Mouse (Mus musculus) brain, embryonic 14.5 days (tissue): Measurements from ENCODE around the gene Scel. TPM values are rescaled to one million over a fixed set of nuclear protein-coding genes. Genes with fewer than 3 reads are reported as not detected.

ENCODE experiments used
- DNase-seq: peaks from one replicate; pipeline ENCODE4 v3.0.0-alpha.2; 2011; ENCODE audit warnings: low read depth
- CTCF ChIP-seq: fragments of 200-500 bp; IDR thresholded peaks from 2 replicates; pipeline ENCODE4 v1.5.1; 2012; ENCODE audit warnings: inconsistent platforms, mild to moderate bottlenecking, moderate library complexity, borderline replicate concordance; ENCODE audit not compliant: insufficient read depth, insufficient read length; ENCODE audit errors: extremely low read depth
- POLR2A ChIP-seq: fragments of 200-500 bp; IDR thresholded peaks from 2 replicates; pipeline ENCODE4 v1.6.1; 2012; ENCODE audit warnings: mild to moderate bottlenecking, inconsistent platforms, borderline replicate concordance; ENCODE audit not compliant: poor library complexity, insufficient read depth, insufficient read length, severe bottlenecking; ENCODE audit errors: extremely low read depth
- polyA plus RNA-seq: library from polyadenylated mRNA; depleted of rRNA; stranded (reverse); fragments of >200 nt; gene quantifications from 2 replicates; pipeline ENCODE4 v1.2.3, GENCODE M21; 2012

Gene Scel
- polyA plus RNA-seq, 1 experiment: 0.38 TPM

- TF ChIP-seq POLR2A: no peak
- TF ChIP-seq CTCF: no peak
- peak; percentile 84 for DNase-seq
Observed at GRCm38 (mm10) chr14:103589819-103590218, 76.7 kb downstream of the Scel start.

GRCm38 (mm10) chr14:103595870-103596269 lies 82.7 kb downstream of the Scel start:
- no peak for DNase-seq
- TF ChIP-seq POLR2A (no peak), CTCF (no peak)

GRCm38 (mm10) chr14:103608063-103608462 lies 94.9 kb downstream of the Scel start:
- no peak for TF ChIP-seq CTCF
- no peak for TF ChIP-seq POLR2A

DNA sequence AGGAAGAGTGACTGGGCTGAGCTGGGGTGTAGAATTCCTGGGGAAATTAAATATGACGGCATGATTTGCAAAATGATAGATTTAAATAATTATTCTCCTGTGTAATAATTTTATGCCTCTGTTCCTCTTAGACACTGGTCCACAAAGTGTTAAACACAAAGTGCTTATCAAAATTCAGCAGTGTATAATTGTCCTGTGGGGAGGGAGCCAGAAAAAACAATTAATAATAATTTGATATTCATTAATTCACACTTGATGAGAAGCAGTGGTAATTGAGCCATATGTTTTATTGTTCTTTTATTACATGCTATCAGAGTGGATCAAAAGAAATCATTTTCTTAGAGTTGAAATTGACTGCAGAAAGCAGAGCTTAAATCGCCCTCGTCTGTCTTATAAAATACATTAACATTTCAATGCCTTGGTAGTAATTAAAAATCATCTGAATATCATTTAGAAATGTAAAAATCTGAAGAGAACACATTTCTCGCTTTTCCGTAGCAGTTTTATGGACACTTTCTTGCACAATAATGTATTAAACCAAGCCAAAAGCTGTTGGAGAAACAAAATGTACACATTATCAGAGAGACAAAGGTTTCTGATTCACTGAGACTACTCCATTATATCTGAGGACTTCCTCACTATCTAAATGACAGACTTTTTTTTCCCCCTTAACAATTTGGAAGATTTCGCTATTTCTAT lies 100.6 kb downstream of the Scel start:
- peak; percentile 74 for DNase-seq
- TF ChIP-seq CTCF: no peak
- no peak for TF ChIP-seq POLR2A

More at GRCm38 (mm10) chr14:103608063-103608462, 94.9 kb downstream of the Scel start:
- no peak for DNase-seq

GRCm38 (mm10) chr14:103614272-103614587 lies 101.1 kb downstream of the Scel start:
- DNase-seq: no peak
- TF ChIP-seq CTCF: no peak
- no peak for TF ChIP-seq POLR2A

DNA sequence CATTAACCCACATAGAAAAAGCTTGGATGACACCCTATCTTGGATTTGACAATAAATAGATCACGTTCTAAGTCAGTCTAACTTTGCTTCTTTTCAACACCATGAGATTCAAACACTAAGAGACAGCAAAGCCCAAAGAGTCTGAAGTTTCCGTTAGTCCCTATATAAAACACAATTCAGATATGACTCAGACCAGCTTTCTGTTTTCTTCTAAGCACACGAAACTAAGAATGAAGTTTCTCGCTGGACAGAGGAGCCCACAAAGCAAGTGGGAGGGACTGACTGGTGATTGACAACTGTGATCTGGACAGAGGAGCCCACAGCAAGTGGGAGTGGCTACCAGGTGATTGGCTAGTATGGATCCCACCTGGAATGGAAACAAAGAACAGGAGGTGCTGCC lies 106.6 kb downstream of the Scel start:
- DNase-seq: no peak
- TF ChIP-seq CTCF (no peak), POLR2A (no peak)

GRCm38 (mm10) chr14:103621207-103621606 lies 108.1 kb downstream of the Scel start:
- TF ChIP-seq POLR2A (no peak), CTCF (no peak)
- DNase-seq: no peak

DNA sequence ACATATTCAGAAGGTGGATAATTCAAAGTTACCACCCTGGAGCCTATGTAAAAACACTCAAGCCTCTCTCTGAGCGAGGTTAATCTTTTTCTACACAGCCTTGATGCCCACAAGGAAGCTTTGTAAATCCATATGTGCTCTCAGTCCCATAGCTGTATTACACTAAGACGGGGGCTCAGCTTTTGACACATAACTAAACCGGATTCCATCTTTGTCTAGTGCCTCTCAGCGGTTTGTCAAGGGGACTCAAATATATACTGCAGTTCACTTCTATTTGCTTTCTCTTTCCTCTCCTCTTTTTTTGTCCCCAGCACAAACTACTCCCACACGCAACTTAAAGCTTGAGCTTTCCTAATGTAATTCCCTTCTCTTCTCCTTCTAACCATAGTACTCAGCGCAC lies 113.0 kb downstream of the Scel start:
- no peak for DNase-seq
- TF ChIP-seq POLR2A (no peak), CTCF (no peak)

GRCm38 (mm10) chr14:103629639-103630364 lies 116.7 kb downstream of the Scel start:
- no peak for DNase-seq

DNA sequence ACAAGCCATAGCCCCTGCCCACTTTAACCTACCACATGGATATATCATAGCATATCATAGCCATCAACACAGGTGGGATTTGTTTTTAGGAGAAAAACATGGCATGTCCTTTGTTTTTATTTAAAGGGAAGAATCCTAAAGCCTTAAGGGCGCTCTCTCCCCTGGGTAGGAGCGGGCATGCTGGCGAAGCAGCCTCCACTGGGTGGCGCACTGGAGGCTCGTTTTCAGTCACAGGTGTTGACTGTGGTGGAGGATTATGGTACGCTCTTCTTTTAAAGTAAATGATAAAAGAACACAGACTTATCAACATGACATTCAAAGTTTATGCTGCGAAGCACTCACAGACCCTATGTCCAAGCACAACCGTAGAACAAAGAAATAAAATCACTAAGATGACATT lies 117.4 kb downstream of the Scel start:
- TF ChIP-seq CTCF (no peak; the same call in 1 of the 2 replicates), POLR2A (no peak)
- no peak for DNase-seq

More at GRCm38 (mm10) chr14:103629639-103630364, 116.7 kb downstream of the Scel start:
- TF ChIP-seq CTCF (no peak), POLR2A (no peak)

DNA sequence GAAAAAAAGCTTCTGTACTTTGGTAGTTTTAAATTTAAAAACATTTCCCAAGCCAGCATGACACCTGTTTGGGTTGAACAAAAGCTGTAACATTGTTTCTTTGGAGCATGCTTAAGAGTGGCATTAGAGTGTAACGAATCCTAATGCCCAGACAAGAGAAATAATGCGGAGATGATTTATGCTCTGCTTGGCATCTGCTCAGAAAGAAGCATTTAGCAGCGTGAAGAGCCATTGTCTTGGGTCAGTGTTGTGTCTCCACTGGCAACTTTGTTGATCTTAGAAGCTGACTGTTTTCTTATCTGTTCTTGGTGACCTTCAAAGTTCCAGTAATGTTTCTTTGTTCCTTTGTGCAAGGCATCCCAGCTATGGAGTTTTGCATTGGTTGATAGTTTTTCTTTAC lies 130.8 kb downstream of the Scel start:
- TF ChIP-seq POLR2A (no peak), CTCF (no peak)
- DNase-seq: no peak

DNA sequence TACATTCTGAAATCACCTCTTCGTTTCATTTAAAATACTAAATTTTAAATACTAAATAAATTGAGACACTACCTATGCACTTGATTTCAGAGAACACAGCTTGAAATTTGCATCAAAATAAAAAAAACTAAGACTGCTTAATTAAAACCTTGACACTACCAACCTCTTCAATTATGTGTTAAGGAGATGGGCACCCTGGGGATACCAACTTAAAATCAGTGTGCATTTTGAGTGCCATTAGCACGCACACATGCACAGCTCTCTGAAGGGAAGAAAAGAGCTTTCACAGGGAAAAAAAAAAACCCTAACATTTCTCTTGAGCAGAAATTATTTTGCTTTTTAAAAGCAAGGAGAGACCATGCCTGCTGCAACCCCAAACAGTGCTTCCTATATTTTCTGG lies 134.8 kb downstream of the Scel start:
- TF ChIP-seq POLR2A (no peak), CTCF (no peak)
- peak; percentile 71 for DNase-seq

DNA sequence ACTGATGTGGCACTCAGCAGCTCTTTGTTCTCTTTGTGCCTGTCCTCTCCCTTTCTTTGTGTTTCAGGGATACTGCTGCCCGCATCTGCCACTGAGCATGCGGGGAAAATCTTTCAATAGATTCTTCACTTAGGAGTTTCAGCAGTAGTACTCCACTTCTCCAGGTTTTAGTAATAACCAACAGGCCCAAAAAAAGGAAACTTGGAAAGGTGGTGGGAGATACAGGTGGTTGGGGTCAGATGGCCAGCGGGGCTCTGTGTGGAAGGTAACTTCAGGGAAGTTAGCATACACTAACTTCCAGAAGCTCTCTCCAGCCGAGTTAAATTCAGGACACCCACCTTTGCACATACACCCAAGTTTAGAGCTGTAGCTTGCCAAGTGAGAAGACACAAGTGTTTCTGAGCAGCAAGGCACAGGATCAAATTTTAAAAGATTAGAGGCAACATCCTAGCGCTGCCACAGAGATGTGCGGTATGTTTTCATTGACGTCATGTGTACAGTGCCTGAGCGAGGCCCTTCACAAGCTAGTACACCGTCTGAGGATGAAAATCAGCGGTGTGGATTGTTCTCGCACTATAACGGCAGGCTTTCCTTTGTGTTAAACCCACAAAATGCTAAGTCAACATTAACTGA lies 135.6 kb downstream of the Scel start:
- TF ChIP-seq CTCF: no peak
- no peak for TF ChIP-seq POLR2A
- DNase-seq: peak; percentile 93
